Mouse (Mus musculus) right cerebral cortex, postnatal 36 days (tissue): Measurements from ENCODE around the gene Erc2.
"Not testable (repeated sequence)": the region's sequence is repeated elsewhere in the genome, so short reads cannot be mapped to it uniquely, and the experiment has no call there.

Experiments
- DNase-seq, 2 experiments: peaks; one replicate each; pipeline ENCODE4 v3.0.0; 2022; ENCODE audit warnings: low spot score in 2 of 2, mixed read lengths in 1 of 2

Gene Erc2

DNA sequence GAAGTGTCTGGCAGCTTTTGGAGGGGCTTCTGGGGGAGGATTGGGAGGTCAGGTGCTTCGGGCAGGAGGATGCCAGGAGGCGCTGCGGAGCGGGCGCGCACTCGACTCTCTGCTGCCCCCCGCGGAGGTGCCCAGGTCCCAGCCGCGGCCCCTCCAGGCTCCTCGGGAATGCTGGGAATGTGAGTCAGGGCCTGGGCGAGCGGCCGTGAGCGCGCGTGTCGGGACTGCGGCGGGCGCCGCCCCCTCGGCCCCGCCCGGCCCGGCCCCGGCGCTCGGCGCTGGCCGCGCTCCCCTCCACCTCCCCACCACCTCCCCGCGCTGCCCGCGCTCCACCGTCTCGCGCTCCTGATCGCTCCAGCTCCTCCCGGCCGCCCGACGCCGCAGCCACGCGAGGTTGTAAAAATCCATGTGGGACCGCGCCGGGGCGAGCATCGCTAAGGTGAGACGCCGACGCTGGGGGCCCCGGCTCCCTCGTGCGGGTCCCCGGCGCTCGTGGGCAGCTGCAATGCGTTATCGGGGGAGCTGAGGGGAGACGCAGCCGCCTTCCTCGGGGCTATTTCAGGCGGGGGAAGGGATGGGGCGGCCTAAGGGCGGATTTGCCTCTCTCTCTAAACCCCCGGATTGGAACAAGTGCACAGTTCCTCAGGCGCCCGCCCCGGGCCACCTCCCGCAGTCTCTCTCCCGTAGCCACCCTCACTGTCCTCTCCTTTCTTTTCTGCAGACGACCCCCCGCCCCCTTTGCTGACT lies at the start of gene Erc2:
Gene Erc2, plus strand, starts transcription at position 253 of the 747 bp plus-strand sequence.
- peak; percentile 78 to 85 for DNase-seq

DNA sequence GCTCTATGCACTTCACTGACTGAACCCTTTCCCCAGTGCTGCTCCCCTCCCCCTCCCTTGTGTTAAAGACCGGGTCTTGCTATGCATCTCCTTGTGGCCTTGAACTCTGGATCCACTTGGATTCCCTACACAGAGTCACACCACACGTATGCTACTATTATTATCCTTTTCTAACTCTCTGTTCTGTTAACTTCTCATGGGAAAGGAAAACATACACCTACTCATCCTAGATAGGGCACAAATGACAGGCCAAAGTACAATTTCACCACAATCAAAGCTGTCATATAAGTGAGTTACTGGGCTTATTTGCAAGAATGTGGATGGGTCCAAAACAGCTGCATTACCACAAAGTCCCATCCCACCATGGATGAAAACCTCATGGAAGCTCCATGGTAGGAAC lies 43.8 kb upstream of the Erc2 start:
- DNase-seq, result no peak

DNA sequence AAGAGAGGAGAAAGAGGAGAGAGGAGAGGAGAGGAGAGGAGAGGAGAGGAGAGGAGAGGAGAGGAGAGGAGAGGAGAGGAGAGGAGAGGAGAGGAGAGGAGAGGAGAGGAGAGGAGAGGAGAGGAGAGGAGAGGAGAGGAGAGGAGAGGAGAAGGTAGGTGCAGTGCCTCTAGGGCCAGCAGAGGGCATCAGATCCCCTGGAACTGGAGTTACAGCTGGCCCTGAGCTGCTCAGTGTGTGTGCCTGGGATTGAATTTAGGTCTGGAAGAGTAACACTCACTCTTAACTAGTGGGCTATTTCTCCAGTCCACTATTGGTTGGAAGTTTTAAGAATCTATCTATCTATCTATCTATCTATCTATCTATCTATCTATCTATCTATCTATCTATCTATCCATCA lies 32.6 kb upstream of the Erc2 start:
- not testable (repeated sequence) for DNase-seq

DNA sequence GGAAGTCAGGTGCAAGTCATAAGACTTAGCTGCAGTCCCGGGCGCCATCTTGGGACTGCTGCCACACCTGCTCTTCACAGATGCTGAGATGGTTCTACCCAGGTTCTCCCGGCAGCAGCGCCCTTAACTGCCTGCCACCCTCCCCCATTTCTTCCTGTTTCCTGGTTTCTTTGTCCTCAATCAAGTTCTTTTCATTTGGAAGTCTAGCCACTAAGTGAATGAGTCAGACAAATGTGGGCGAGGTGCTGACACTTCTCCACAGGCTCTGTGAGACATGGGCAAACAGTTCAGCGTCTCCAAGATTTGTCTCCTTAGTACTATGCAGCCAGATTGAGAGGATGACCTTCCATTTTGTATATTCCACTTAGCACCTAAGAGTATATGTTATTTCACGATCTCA lies 30.1 kb upstream of the Erc2 start:
- DNase-seq, result no peak

DNA sequence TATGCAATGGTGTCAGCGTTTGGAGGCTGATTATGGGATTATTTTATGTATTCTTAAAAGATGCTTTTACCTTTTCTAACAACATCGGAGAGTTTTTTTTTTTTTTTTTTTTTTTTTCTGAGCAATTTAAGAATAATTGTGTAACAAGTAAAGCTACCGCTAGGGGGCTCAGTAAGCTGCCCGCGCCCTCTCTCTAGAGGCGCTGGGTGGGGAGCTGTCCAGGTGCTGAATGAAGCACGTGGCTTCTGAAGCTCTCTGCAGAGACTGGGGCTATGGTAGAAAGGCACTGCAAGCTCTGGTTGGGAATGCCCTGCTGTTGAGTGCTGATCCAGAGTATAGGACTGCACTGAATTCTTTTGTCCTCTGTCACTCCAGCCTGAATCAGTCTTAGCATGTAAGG lies 26.0 kb upstream of the Erc2 start:
- peak in 1 of 2 experiments; percentile 32 for DNase-seq

DNA sequence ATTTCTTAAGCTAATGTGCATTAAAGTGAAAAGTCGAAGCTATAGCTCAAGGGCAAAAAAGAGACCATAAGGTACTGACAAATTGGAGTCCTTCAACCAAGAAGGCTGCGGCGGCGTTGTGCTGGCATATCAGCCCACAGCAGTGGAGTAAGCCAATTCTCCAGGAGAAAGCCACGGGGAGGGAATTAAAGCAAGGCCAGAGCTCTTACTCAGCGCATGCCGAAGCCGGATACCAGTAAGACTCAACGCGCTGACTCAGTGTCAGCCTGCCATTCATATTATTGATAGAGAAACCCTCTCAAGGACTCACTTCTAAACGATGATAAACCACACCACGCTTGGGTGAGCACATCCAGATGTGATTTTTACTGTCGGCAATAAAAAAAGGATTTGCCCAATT lies 20.1 kb upstream of the Erc2 start:
- no peak for DNase-seq

DNA sequence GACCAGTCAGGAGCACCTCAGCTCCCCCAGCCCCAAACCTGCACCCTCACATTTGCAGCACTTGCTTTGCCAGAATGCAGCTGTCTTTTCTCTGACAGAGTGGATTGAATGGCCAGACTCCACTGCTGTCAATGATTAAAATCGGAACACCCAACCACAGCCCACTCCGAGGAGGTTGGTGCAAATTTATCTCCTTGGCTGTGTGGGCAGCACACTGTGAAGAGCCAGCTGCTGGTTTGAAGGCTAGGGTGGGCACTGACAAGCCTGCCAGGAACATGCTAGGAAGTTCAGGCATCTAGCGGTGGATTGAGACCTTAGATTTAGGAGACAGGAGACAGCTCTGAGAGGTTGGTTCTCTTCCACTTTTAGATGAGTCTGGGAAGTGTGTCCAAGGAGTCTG lies 14.8 kb upstream of the Erc2 start:
- peak; percentile 20 to 61 for DNase-seq

DNA sequence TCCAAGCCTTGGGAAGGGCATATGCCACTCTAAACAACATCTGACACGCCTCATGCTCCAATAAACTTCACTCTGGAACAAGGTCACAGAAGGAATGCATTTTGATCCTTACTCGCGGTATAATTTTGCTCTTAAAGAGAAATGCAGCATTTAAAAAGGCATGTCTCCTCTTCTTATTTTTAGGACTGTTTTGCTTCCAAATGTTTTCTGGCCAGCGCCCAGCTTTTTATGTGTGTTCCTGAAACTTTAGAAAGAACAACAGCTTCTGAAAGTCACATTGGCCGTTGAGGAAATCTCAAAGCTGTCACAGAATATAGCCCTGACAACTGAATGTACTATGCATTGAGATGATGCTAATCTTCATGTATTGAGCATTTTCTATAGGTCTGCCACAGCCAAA lies 8.5 kb upstream of the Erc2 start:
- DNase-seq, result no peak

DNA sequence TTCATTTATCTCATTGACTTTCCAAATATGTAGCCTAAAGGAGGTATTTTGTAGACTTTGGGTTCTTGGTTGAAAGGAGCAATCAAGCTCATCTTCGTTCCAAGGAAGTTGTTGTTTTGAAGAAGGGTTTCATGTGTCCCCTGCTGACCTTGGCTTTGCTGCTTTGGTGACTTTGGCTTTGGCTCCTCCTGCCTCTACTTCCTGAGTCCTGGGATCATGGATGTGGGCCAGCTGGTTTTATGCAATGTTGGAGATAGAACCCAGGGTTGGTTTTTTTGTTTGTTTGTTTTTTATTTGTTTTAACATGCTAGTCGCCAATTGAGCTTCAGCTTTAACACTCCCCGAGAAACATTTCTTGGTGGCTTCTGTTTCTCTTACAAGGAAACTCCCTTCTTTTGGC lies 4.9 kb upstream of the Erc2 start:
- DNase-seq, result no peak

DNA sequence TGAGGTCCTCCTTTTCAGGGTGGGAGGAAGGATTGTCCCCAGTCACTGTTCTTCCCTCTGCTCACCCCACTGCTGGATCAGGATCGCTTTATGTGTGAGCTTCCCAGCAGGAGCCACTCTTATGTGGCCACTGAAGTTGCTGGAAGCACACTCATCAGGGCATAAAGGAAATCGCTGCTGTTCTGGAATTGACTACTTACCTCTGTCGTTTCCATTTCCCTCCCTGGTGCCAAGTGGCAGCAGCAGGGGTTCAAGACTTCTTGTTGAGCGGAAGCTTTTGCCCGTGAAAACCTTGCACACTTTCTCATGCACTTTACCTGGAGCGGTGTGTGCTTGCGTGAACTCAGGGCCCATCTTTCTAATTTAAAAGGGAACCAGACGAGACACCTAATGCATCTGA lies 652 bp upstream of the Erc2 start:
- no peak for DNase-seq

DNA sequence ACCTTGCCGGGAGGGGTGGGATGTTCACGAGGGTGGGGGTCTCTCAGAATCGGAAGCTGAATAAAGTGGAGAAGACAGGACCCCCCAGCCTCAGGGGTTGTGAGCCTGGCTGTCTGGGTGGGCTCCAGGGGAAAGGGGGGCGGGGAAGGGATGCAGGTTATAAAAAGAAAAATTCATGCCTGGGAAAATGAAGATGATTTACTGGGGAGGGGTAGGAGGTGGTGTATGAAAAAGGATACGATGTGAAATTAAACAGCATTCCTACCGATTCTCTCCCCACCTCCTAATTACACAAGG lies 643 bp downstream of the Erc2 start:
- DNase-seq, result no peak

DNA sequence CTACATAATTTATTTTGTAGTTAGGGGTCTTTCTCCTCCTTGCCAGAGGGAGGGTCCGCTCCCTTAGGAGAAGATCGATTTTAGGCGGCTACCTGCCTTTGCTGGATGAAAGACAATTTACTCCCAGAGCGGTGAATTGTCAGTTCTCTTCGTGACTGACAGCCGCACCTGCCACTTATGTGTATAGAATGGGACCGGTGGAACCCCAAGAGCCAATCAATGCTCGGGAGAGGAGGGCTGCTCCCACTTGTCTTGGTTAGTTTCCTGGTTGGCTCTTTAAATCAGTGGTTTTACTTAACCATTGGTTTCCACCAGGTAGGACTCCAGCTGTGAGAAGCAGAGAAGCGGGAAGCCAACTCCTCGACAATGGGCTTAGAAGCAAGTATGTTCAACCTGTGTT lies 1.1 kb downstream of the Erc2 start:
- DNase-seq, result peak; percentile 76 to 81

DNA sequence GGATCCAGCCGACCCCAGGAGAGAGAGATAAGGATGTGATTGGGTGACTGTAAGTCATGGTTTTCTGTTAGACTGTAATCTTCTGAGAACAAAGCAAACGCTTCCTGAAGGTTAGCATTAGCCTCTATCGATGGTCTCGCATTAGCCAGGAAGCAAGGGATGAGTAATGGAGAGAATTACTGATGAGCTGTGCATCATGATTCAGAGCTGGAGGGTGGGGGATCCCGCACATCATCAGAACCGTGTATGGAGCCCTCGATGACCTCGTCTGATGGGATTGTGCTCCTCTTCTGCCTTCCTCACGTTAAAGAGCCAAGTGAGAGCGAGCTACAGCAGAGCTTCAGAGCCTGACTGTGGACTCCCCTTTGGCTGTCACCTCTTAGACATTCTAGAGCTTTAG lies 6.5 kb downstream of the Erc2 start:
- no peak for DNase-seq

DNA sequence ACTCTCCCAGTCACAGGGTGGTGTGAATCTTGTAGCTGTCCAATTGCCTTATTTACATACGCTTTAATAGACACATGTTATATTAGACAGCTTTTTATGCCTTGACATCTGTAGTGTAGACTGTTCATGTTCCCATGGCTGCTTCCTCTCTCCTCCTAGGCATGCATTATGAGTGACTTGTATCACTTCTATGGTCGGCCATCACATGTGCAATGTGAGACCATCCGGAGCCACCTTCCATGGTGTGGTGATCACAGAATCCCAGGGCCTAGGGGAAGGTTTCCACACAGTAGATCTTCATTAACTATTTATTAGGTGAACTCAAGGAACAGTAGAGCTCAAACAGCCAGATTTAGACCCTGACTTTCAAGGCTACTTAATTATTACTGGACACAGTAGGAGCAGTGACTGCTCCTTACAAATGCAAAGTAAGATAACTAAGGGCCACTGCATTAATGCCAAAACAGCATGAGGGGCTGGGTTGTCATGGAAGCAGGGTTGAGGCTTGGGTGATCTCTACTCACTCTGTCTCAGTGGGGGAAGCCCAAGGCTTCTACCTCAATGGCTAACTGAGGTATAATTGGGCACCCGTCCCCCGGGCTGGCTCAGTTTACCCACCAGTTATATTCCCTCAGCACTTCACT lies 7.3 kb downstream of the Erc2 start:
- no peak for DNase-seq

DNA sequence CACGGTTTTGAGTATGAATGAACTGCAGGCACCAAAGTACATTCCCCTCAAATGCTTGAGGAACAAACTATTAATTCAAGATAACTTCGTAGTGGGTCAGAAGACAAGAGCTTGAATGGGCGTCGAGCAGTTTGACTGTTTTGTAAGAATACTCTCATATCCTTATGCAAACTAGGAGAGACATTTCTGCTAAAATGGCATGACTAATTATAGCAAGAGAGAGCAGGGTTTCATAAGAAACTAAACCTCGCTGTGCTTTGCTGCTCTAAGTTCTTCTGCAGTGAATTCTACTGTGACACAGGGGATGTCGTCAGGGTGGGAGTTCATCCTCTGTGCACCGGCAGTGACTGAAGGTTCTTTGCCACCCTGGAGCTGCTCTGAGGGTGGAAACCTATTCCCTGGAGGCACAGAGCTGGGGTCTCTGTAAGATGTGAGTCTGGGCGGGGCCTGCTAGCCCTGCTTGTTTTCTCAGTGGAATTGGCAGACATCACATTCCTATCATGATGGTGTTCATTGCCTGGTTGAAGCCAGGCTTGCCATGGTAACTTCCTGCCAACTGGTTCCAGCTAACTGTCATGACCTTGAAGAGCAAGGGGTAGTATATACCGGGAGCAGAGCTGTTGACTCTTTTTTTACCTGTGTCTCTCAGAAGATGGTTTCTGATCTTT lies 8.9 kb downstream of the Erc2 start:
- no peak for DNase-seq

DNA sequence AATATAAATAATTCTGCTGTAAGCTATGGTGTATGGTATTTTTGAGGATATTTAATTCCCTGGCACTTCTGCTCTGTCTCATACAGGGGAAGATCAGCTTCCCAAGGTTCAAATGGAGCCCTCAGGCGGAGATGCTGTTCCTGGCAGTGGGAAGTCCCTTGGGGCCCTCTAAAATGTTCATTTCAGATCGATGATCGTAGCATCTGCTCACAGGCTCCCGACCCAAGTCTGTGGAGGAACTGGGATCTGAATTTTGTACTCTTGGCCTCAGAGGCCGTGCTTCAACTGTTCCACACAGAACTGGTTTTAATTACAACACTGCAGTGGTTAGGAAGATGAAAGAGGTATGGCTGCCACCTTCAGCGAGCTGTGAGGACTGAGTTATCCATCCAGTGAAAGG lies 12.5 kb downstream of the Erc2 start:
- DNase-seq, result no peak

DNA sequence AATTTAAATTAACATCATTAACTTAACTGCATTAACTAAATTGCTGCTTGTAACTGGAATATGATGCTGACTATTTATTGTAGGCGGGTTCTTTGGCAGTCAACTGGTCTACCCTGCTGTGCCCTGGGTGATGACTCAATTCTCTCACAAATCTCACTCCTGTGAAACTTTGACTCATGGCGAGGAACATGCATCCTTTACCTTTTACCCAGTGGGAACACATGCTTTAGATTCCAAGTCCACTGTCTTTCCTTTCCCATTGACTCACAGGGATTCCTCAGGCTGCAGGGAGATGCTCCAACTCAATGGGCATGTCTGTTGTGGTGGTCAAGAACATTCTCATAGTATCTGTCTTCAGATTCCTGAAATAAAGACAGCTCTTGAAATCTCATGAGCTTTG lies 14.3 kb downstream of the Erc2 start:
- no peak for DNase-seq

DNA sequence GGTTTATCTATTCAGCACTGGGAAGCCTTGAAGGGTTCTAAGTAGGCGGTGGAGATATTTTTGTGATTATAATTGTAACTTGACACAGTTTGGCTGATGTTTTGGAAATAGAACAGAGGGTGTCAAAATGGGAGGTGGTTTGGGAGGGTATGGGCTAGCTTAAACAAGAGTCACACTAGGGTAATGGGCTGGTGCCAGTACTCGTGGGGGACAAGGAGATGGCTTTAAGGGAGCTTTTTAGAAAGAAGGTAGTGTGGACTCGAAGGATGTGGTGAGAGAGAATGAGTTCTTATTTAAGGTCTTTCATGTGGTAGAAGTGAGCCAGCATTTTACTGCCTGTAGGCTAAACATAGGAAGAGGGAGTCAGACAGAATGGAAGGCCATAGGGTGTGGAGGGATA lies 19.2 kb downstream of the Erc2 start:
- DNase-seq, result peak in 1 of 2 experiments; percentile 66

DNA sequence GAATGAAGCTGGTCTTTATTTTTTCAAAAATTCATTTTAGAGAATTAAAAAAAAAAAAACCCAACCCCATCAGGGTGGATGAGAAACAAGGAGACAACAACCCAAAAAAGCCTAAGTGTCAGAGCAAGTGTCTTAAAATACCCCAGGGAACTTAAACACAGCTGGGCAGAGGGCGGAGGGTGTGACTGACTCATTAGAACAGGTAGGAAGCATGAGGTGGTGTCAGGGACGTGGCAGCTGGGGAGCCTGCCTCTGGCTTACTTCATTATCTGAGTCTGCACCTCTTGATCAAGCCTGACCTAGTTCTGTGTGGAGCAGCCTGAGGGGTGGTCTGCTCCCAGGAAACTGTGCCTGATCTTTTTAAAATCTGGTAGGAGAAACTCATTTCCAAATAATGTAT lies 20.8 kb downstream of the Erc2 start:
- peak; percentile 32 to 56 for DNase-seq

DNA sequence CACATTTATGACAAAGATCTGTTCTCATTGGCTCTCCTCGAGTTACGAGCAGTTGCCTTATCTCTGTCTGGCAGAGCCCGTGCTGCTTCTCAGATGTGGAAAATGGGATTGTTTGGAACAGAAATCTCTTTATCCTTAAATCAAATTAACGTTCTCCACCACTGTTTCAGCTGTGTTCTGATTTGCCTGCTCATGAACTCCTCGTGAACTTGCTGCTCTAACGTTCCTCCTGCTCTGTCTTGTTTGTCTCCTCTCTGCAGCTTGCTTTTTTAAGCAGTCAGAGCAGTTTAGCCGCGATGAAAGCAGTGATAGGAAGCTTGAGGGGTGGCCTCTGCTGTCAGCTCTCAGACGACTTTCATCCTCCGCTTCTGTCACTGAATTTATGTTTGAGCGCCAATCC lies 32.4 kb downstream of the Erc2 start:
- DNase-seq, result no peak

DNA sequence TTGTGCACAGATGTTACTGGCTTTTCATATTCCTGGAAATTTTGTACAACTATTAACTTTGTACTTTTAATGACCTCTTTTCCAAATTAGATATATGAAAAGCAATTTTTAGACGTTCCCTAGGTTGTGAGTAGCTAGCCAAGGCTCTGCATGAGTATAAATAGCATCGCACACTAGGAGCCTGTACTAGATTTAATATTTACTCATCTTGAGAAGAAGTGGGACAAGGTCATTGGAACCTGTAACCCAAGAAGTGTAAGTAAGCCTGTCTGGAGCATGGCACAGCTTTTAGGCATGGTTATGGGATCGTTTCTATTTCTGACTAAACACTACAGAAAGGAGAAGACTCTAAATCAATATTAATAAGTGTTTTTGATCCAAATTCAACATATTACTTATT lies 36.4 kb downstream of the Erc2 start:
- no peak for DNase-seq

DNA sequence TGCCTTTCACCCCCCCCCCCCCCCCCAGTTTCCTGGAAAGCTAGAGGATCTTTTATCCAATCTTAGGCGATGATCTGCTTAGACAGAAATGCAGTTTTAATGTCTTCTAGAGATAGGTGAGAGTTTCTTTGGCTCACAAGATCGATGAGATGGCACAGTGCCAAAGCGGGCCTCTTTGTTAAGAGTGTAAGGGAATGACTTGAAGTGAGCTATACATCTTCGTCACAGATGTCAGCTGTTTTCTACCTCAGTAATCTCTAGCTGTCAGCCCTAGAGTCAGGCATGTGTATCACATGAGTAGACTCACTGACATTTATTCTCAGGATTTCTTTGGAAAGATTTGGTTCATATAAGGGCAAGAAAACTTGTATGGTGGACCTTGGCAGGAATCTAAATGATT lies 39.2 kb downstream of the Erc2 start:
- no peak for DNase-seq

DNA sequence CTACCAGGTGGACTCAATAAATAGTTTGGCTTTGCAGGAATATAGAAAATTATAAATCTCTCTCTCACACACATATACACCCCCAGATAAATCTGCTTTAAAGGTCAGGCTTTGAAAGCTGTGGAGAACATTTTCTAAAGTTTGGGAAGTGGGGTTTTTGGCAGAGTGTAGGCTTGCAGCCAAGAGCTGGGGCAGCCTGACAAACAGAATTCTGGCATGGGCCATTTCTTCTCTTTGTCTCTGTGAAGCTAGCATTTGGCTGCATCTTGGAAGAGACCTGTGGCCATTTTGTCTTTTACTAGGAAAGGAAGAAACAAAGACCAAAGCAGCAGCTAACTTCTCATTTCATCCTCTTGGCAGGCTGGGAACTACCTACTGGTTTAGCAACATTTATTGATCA lies 40.0 kb downstream of the Erc2 start:
- no peak for DNase-seq
